Mouse (Mus musculus): ENCODE measurements at regions not wholly inside any gene's neighbourhood (a gene's known extent, or its start where the extent isn't known, plus 50 kb on each side); places are given as distances from the start of the nearest gene placed in this dataset.

DNA sequence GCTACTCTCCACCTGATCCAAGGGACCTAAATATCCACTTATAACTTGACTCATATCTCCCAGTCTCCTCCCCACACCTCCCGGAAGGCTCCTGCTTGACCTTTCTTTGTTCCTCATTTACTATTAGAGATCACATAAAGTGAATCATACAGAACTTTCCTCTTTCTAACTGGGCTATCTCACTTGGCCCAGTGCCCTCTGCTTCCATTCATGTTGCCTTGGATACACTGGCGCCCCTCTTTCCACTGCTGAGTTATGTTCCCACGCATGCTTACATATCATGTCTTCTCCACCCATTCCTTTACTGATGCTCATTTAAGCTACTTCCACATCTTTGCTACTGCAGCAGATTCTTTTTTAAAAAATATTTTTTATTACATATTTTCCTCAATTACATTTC, 94.2 kb upstream of the Myt1l start:
- no peak for TF ChIP-seq CTCF (IDR thresholded peaks at IDR 0.05; ENCODE audit: borderline replicate concordance, insufficient read depth, low read length)
- TF ChIP-seq POLR2A (IDR thresholded peaks at IDR 0.05; ENCODE audit: low read depth, low read length) = no peak

All from embryonic fibroblast, embryonic 13.5 days (primary cell).